Mouse (Mus musculus) MEL (cell line): ENCODE data around the gene Tigd2.

Experiments used
- CHD1 ChIP-seq: IDR thresholded peaks from 2 replicates; pipeline ENCODE4 v1.6.1; 2012; ENCODE audit warnings: low read depth, mild to moderate bottlenecking, inconsistent platforms, low read length, improper control_type of control experiment
- CTCF ChIP-seq, 3 experiments: IDR thresholded peaks in 2 of 3; conservative IDR thresholded peaks in 1 of 3; 2 replicates each; pipeline ENCODE4 v1.5.1; 2011 to 2012; ENCODE audit warnings: low read length in 3 of 3, low read depth in 2 of 3, mild to moderate bottlenecking in 2 of 3, improper control_type of control experiment in 1 of 3, inconsistent platforms in 1 of 3, mixed read lengths in 1 of 3, moderate library complexity in 1 of 3; ENCODE audit not compliant: control insufficient read depth in 1 of 3, insufficient read depth in 1 of 3, poor library complexity in 1 of 3, severe bottlenecking in 1 of 3
- MAFK ChIP-seq: IDR thresholded peaks from 2 replicates; pipeline ENCODE4 v1.6.1; 2011; ENCODE audit warnings: low read depth, mild to moderate bottlenecking, low read length, improper control_type of control experiment, borderline replicate concordance
- MAX ChIP-seq: IDR thresholded peaks from 2 replicates; pipeline ENCODE4 v1.6.1; 2011; ENCODE audit warnings: low read length, improper control_type of control experiment
- POLR2A ChIP-seq, 2 experiments: IDR thresholded peaks; 2 replicates each; pipeline ENCODE4 v1.6.1; 2011 to 2012; ENCODE audit warnings: low read length in 2 of 2, mild to moderate bottlenecking in 2 of 2, control low read depth in 1 of 2, improper control_type of control experiment in 1 of 2, low read depth in 1 of 2, moderate library complexity in 1 of 2; ENCODE audit not compliant: control insufficient read depth in 1 of 2, insufficient read depth in 1 of 2, poor library complexity in 1 of 2
- POLR2AphosphoS5 ChIP-seq: IDR thresholded peaks from 2 replicates; pipeline ENCODE4 v1.6.1; 2012; ENCODE audit warnings: low read depth, borderline replicate concordance, mild to moderate bottlenecking, inconsistent platforms, low read length, moderate library complexity, mixed read lengths

- no peak for TF ChIP-seq POLR2AphosphoS5
- TF ChIP-seq MAFK: no peak
- TF ChIP-seq MAX: no peak
- TF ChIP-seq CHD1: no peak
- no peak for TF ChIP-seq POLR2A (IDR thresholded peaks at IDR 0.05; ENCODE audit: control insufficient read depth in 1 of 2, insufficient read depth in 1 of 2, low read depth in 1 of 2, low read length in 2 of 2, poor library complexity in 1 of 2)
- no peak for TF ChIP-seq CTCF (IDR thresholded peaks at IDR 0.05 in 2 of 3, conservative IDR thresholded peaks at IDR 0.05 in 1 of 3; ENCODE audit: control insufficient read depth in 1 of 3, insufficient read depth in 1 of 3, low read depth in 2 of 3, low read length in 3 of 3, poor library complexity in 1 of 3, severe bottlenecking in 1 of 3)
These were observed 10.3 kb upstream of the Tigd2 start for GRCm38 (mm10) chr6:59198356-59198755.
